Mouse (Mus musculus): ENCODE measurements around the gene Cyp2j12. TPM values are rescaled to one million over a fixed set of nuclear protein-coding genes. Genes with fewer than 3 reads are reported as not detected.
A peak's percentile ranks its signal among the peaks of the same experiment; 100 is the strongest.
"Not testable (repeated sequence)": the region's sequence is repeated elsewhere in the genome, so short reads cannot be mapped to it uniquely, and the experiment has no call there.

The Cyp2j12 gene
- 1 to 10 TPM; 4.3 to 5.5 (median 4.6) TPM for total RNA-seq (2022)

DNA sequence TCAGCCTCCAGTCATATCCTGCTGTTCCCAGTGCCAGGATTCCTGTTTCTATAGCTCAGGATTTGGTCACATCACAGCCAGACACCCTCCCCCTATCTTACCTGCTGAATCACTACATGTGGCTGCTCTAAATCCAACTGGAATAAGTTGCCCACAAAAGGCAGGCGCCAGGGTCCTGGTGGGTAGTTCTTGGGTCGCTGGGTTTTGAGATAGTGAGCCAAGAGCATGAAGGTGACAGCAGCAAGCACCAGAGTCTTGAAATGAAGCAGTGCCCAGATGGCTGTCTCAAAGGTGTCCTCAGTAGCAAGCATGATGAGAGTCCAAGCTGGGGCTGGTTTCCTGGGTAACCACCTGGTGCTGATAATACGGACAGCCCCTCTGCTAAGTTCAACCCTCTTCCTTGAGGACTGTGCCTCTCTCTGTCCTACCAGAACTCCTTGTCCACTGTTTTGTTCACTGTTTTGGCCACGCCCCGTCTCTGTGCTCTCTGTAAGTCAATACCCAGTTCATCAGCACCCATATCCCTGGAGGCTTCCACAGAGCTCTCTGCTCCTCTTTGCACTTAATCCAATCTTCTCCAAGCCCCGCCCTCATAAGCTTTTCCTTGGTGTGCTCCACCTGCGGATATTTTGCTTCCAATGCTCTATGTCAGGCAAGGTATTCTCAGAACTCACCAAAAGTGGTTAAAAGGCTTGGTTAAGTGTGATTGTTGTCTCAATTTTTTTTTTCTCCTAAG, at the start of gene Cyp2j12:
Gene Cyp2j12 (minus strand): TSS at position 421 of the 736 bp plus-strand sequence.
- peak in 1 of 2 experiments; percentile 8 for DNase-seq (ENCODE audit: low spot score in 2 of 2)

GRCm38 (mm10) chr4:96189321-96189720, 48.4 kb upstream of the Cyp2j12 start:
- DNase-seq (ENCODE audit: low spot score in 2 of 2) = not testable (repeated sequence)

DNA sequence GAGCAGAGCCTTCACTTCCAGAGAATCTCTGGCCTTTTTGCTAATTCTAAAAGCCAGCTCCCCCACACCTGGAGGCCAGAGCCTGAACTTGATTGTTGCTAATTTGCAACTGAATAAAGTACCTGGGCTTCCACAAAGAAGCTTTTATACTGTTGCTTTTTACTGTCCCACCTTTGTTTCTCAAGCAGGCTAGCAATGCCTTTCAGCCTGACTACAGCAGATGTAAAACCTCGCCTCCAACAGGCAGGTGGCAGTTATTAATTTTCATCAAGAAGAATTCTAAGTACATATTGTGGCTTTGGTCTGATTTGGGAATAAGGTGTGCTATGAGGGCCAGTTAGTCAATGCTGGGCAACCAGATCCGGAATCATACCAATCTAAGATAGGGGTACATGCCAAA, 47.7 kb upstream of the Cyp2j12 start:
- not testable (repeated sequence) for DNase-seq (ENCODE audit: low spot score in 2 of 2)

- DNase-seq (ENCODE audit: low spot score in 2 of 2) = not testable (repeated sequence)
Measured at GRCm38 (mm10) chr4:96188146-96188545, 47.2 kb upstream of the Cyp2j12 start.

DNA sequence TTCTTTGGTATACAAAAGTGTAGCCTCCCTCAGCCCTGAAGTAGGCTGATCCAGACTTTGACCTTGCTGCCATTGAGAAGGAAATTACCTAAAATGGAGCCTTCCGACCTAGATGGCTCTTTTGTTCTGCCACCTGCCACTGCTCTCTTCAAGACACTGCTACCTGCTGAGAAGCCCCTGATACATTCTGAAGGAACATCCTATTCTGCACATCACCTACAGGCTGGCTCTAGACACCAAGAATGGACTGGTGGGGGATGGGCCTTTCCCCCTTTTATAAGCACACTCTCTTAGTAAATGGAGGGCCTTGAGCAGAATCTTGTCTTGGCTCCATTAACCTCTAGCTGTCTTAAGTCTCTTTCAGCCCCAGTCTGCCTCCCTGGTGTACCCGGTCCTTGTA, 43.8 kb upstream of the Cyp2j12 start:
- not testable (repeated sequence) for DNase-seq (ENCODE audit: low spot score in 2 of 2)

DNA sequence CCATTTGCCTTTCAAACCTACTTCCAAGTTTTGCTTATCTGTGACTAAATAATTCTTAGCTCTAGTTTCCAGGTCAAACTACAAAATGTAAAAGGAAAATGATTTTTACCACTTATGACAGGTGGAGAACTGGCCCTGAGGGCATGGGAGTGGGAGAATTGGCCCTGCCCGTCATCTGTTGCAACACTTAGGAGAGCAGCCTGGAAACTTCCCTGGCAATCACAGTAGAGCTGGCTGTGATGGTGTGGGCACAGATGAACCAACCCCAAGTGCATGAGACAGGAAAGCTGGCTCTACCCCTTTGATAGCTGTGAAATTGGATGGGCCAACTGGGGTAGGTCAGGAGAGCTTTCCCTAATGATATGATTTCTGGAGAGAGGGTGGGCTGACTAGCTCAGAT, 21.9 kb upstream of the Cyp2j12 start:
- DNase-seq (ENCODE audit: low spot score in 2 of 2) = no peak

DNA sequence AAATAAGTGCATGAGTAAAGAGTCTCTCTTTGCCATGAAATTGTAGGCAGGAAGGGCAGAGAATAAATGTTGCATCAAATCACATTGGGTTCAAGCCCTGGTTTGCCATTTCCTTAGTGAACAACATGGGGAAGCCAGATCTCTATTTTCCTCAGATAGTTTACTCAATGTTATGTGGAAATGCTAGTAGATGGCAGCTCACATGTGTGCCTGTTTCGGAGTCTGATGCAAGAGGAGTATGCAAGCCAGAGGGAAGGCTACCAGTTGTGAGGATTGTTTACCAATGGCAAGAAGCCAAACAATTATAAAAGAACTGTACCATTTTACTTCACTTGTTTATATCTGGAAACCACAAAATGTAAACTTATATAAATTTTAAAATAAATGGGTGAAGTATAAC, 20.6 kb upstream of the Cyp2j12 start:
- DNase-seq (ENCODE audit: low spot score in 2 of 2) = no peak

GRCm38 (mm10) chr4:96139226-96139625, 1.7 kb downstream of the Cyp2j12 start:
- no peak for DNase-seq (ENCODE audit: low spot score in 2 of 2)

GRCm38 (mm10) chr4:96134246-96134645, 6.7 kb downstream of the Cyp2j12 start:
- DNase-seq (ENCODE audit: low spot score in 2 of 2) = no peak

- DNase-seq (ENCODE audit: low spot score in 2 of 2) = no peak
Measured at GRCm38 (mm10) chr4:96096841-96097240, 44.1 kb downstream of the Cyp2j12 start.

DNA sequence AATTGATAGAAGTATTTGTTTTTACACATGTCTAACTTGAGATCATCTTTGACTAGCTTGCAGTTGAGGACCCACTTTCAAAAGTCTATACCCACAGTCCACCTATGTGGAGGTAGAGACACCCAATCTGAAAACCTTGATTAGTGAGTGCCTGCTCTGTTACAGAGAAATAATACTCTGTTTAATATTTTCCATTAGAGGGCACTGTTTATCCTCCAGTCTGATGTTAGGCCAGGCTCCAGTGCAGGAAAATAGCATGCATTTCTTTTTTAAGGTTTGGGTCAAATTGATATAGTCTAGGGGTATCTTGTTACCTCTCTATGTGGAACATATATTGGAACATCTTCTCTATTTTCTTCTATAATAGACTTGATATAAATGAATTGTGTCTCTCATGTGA, 49.1 kb downstream of the Cyp2j12 start:
- DNase-seq (ENCODE audit: low spot score in 2 of 2) = no peak

DNA sequence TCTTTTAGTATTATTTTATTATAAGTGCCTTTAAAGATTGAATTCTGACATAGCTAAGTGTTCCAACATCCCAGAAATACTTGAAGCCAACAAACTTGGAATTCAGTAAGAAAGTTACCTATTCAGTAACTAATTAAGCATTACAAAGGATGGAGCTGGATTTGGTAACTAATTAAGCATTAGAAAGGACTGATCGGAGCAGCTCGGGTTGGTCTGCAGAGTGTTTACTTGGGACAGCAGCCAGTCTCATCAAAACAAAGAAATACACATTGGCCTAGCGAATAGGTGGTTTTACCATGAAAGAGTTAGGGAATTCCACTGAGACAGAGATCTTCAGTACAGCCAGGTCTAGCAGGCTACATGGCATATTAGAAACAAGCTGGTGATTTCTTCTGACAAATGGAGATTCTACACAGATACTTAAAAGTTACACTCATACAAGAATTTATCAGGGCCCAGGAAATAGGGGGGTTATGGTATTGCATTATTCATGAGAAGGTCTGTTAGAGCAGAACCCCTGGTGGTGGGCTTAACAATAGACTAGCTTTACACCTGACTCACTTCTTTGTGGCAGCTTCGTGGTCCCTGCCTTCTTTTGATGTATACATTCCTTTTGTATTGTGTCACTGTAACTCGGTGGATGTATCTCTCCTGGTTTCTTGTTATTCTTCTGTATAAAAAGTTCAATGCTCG, 51.5 kb downstream of the Cyp2j12 start:
- DNase-seq (ENCODE audit: low spot score in 2 of 2) = not testable (repeated sequence)

- no peak for DNase-seq (ENCODE audit: low spot score in 2 of 2)
Measured at GRCm38 (mm10) chr4:96078308-96078707, 62.6 kb downstream of the Cyp2j12 start.

DNA sequence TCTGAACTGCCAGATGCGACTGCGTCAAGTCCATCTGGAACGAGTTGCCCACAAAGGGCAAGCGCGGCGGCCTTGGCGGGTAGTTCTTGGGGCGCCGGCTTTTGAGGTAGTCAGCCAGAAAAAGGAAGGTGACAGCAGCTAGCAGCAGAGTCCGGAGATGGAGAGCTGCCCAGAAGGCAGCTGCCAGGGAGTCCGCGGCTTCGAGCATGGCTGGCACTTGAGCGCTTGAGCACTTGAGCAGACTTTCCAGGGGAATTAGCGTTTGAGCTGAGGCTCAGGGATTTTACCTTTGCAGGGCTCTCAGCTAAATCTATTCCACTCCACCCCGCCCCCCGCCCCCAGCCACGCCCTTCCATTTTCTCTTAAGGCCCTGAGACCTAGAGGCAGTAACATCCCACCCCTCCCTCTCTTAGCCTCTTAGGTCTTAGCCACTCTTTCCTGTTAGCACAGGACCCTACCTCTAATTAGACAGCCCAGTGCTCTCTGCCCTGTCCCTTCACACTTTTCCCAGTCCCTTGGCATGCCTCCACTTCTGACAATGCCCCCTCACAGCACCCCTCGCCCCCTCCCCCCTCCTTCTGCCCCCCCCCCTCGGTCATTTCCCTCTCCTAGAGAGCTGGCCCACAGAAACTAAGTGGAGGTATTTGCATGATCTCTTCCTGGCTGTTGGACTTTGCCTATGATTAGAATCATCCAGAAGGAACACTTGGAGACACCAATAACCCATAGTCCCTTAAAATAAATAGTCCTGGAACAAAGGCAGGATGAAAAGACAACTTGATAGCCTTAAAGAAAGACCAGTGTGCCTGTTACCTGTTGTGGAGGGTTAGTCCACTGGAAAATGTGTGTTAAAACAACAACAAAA, 63.5 kb downstream of the Cyp2j12 start, which contains the start of gene Cyp2j13:
Gene Cyp2j13 (minus strand): TSS at position 286 of the 865 bp plus-strand sequence.
- DNase-seq (ENCODE audit: low spot score in 2 of 2) = peak; percentile 4 to 24

GRCm38 (mm10) chr4:96062045-96062444, 78.9 kb downstream of the Cyp2j12 start:
- no peak for DNase-seq (ENCODE audit: low spot score in 2 of 2)

GRCm38 (mm10) chr4:96060106-96060505, 80.8 kb downstream of the Cyp2j12 start:
- DNase-seq (ENCODE audit: low spot score in 2 of 2) = no peak

Other genes with a start within 250 kb of the Cyp2j12 start
- gene Hook1, start 173.9 kb downstream of the Cyp2j12 start, total RNA-seq (2022) = 10 to 100 TPM; 58.7 to 73.1 (median 64.3) TPM
- gene Cyp2j13, start 63.6 kb downstream of the Cyp2j12 start, total RNA-seq (2022) = 1 to 10 TPM; 1.8 to 2.5 (median 2.4) TPM
- under 1 TPM in 1 of 4 experiments, not detected in 3; 0.20 TPM for gene Cyp2j7, start 95.5 kb upstream of the Cyp2j12 start, total RNA-seq (2022)
- under 1 TPM in 3 of 4 experiments, not detected in 1; 0.20 to 0.70 (median 0.24) TPM for gene Cyp2j11, start 207.5 kb upstream of the Cyp2j12 start, total RNA-seq (2022)